Mouse (Mus musculus) MEL (cell line): Measurements from ENCODE around the gene Fbxl2. TPM values are rescaled to one million over a fixed set of nuclear protein-coding genes. Genes with fewer than 3 reads are reported as not detected.

Experiments
- DNase-seq: peaks from one replicate; pipeline ENCODE4 v3.0.0; 2011; ENCODE audit warnings: low read depth, low spot score
- H3K27ac ChIP-seq: 2 replicates; pipeline ENCODE4 v1.5.1; 2012; ENCODE audit warnings: low read depth, mild to moderate bottlenecking, control low read depth, low read length, moderate library complexity; ENCODE audit not compliant: control insufficient read depth
- H3K27me3 ChIP-seq, 2 experiments: fragments of 150-350 bp in 1 of 2; sonication (generic) in 1 of 2; 2 replicates each; pipeline ENCODE4 v1.6.1; 2012; ENCODE audit warnings: low read length in 2 of 2, mild to moderate bottlenecking in 2 of 2, improper control_type of control experiment in 1 of 2, moderate library complexity in 1 of 2; ENCODE audit not compliant: insufficient read depth in 2 of 2, control insufficient read depth in 1 of 2
- H3K36me3 ChIP-seq, 2 experiments: 2 replicates each; pipeline ENCODE4 v1.6.1; 2012 to 2014; ENCODE audit warnings: low read length in 2 of 2, improper control_type of control experiment in 1 of 2, inconsistent platforms in 1 of 2, mild to moderate bottlenecking in 1 of 2; ENCODE audit not compliant: insufficient read depth in 2 of 2, control insufficient read depth in 1 of 2
- H3K4me1 ChIP-seq, 2 experiments: fragments of 150-350 bp in 1 of 2; sonication (generic) in 1 of 2; 2 replicates each; pipeline ENCODE4 v1.6.1; 2012; ENCODE audit warnings: low read length in 2 of 2, improper control_type of control experiment in 1 of 2, mild to moderate bottlenecking in 1 of 2; ENCODE audit not compliant: insufficient read depth in 2 of 2, control insufficient read depth in 1 of 2
- H3K4me3 ChIP-seq, 2 experiments: fragments of 150-350 bp in 1 of 2; sonication (generic) in 1 of 2; 2 replicates each; pipeline ENCODE4 v1.5.1; 2012; ENCODE audit warnings: low read depth in 2 of 2, low read length in 2 of 2, mild to moderate bottlenecking in 2 of 2, moderate library complexity in 2 of 2, control low read depth in 1 of 2, improper control_type of control experiment in 1 of 2; ENCODE audit not compliant: control insufficient read depth in 1 of 2, insufficient read depth in 1 of 2
- H3K79me2 ChIP-seq: 2 replicates; pipeline ENCODE4 v1.6.1; 2012; ENCODE audit warnings: mild to moderate bottlenecking, low read length, moderate library complexity; ENCODE audit not compliant: control insufficient read depth, poor library complexity, insufficient read depth
- H3K9ac ChIP-seq: 2 replicates; pipeline ENCODE4 v1.6.1; 2012; ENCODE audit warnings: low read depth, mild to moderate bottlenecking, control low read depth, low read length, moderate library complexity; ENCODE audit not compliant: control insufficient read depth, poor library complexity, severe bottlenecking
- H3K9me3 ChIP-seq: fragments of 150-350 bp; sonication (generic); replicated peaks from 2 replicates; pipeline ENCODE4 v1.6.1; 2012; ENCODE audit warnings: mild to moderate bottlenecking, low read length, improper control_type of control experiment, moderate library complexity; ENCODE audit not compliant: insufficient read depth
- BHLHE40 ChIP-seq: IDR thresholded peaks from 2 replicates; pipeline ENCODE4 v1.6.1; 2012; ENCODE audit warnings: low read depth, mild to moderate bottlenecking, inconsistent platforms, low read length, improper control_type of control experiment, borderline replicate concordance
- CHD1 ChIP-seq: IDR thresholded peaks from 2 replicates; pipeline ENCODE4 v1.6.1; 2012; ENCODE audit warnings: low read depth, mild to moderate bottlenecking, inconsistent platforms, low read length, improper control_type of control experiment
- ETS1 ChIP-seq: IDR thresholded peaks from 2 replicates; pipeline ENCODE4 v1.6.1; 2012; ENCODE audit warnings: low read depth, mild to moderate bottlenecking, inconsistent platforms, low read length, improper control_type of control experiment, moderate library complexity
- GABPA ChIP-seq: IDR thresholded peaks from 2 replicates; pipeline ENCODE4 v1.6.1; 2012; ENCODE audit warnings: low read depth, mild to moderate bottlenecking, inconsistent platforms, low read length, improper control_type of control experiment, moderate library complexity
- HCFC1 ChIP-seq: IDR thresholded peaks from 2 replicates; pipeline ENCODE4 v1.6.1; 2012; ENCODE audit warnings: low read depth, mild to moderate bottlenecking, inconsistent platforms, low read length, improper control_type of control experiment, moderate library complexity
- KAT2A ChIP-seq: conservative IDR thresholded peaks from 2 replicates; pipeline ENCODE4 v1.6.1; 2012; ENCODE audit warnings: low read depth, low read length, improper control_type of control experiment, inconsistent platforms
- MAFK ChIP-seq: IDR thresholded peaks from 2 replicates; pipeline ENCODE4 v1.6.1; 2011; ENCODE audit warnings: low read depth, mild to moderate bottlenecking, low read length, improper control_type of control experiment, borderline replicate concordance
- MAX ChIP-seq: IDR thresholded peaks from 2 replicates; pipeline ENCODE4 v1.6.1; 2011; ENCODE audit warnings: low read length, improper control_type of control experiment
- MAZ ChIP-seq: IDR thresholded peaks from 2 replicates; pipeline ENCODE4 v1.6.1; 2012; ENCODE audit warnings: low read depth, mild to moderate bottlenecking, inconsistent platforms, low read length, improper control_type of control experiment
- MEF2A ChIP-seq: IDR thresholded peaks from 2 replicates; pipeline ENCODE4 v1.6.1; 2014; ENCODE audit warnings: low read depth, mild to moderate bottlenecking, inconsistent platforms, low read length, improper control_type of control experiment; ENCODE audit not compliant: poor library complexity, insufficient replicate concordance, severe bottlenecking; ENCODE audit errors: extremely low read depth
- MXI1 ChIP-seq: IDR thresholded peaks from 2 replicates; pipeline ENCODE4 v1.6.1; 2011; ENCODE audit warnings: mild to moderate bottlenecking, low read depth, low read length, improper control_type of control experiment
- MYB ChIP-seq: IDR thresholded peaks from 2 replicates; pipeline ENCODE4 v1.6.1; 2011; ENCODE audit warnings: mild to moderate bottlenecking, low read depth, low read length, improper control_type of control experiment
- MYC ChIP-seq: IDR thresholded peaks from 2 replicates; pipeline ENCODE4 v1.6.1; 2011; ENCODE audit warnings: low read depth, mild to moderate bottlenecking, low read length, improper control_type of control experiment, moderate library complexity
- POLR2AphosphoS2 ChIP-seq: IDR thresholded peaks from 2 replicates; pipeline ENCODE4 v1.6.1; 2011; ENCODE audit warnings: low read length, improper control_type of control experiment
- SIN3A ChIP-seq: IDR thresholded peaks from 2 replicates; pipeline ENCODE4 v1.6.1; 2012; ENCODE audit warnings: low read length, improper control_type of control experiment, inconsistent platforms
- SMC3 ChIP-seq: IDR thresholded peaks from 2 replicates; pipeline ENCODE4 v1.6.1; 2011; ENCODE audit warnings: low read depth, low read length, improper control_type of control experiment
- USF1 ChIP-seq: IDR thresholded peaks from 2 replicates; pipeline ENCODE4 v1.6.1; 2014; ENCODE audit warnings: low read depth, mild to moderate bottlenecking, inconsistent platforms, low read length, improper control_type of control experiment, moderate library complexity
- ZC3H11A ChIP-seq: IDR thresholded peaks from 2 replicates; pipeline ENCODE4 v1.6.1; 2012; ENCODE audit warnings: low read depth, mild to moderate bottlenecking, inconsistent platforms, low read length, improper control_type of control experiment
- ZKSCAN1 ChIP-seq: IDR thresholded peaks from 2 replicates; pipeline ENCODE4 v1.6.1; 2012; ENCODE audit warnings: low read depth, mild to moderate bottlenecking, inconsistent platforms, low read length, improper control_type of control experiment, moderate library complexity
- polyA plus RNA-seq, 2 experiments: library from polyadenylated mRNA; stranded (reverse) in 1 of 2; unstranded in 1 of 2; fragments of >175 nt in 1 of 2; fragments of >200 nt in 1 of 2; gene quantifications; 2 replicates each; pipeline versions ENCODE4 v1.2.1 to v1.2.4; 2012; ENCODE audit warnings: low replicate concordance in 2 of 2, low read depth in 1 of 2; ENCODE audit not compliant: insufficient read length in 2 of 2, insufficient read depth in 1 of 2, missing spikeins in 1 of 2
- total RNA-seq: library from RNA; depleted of rRNA; stranded (reverse); fragments of 300-350 nt; gene quantifications from 2 replicates; pipeline ENCODE4 v1.2.3, GENCODE M21; 2012

Gene Fbxl2
- total and polyA plus RNA-seq, 3 experiments = 1.8 to 3.0 TPM; not detected in 1

GRCm38 (mm10) chr9:114087106-114087815, 41.3 kb upstream of the Fbxl2 start:
- Histone ChIP-seq H3K4me3 (no peak overlapping the region), H3K9me3 (no peaks in the 10 kb centered on the region), H3K79me2 (no peaks in the 10 kb centered on the region), H3K9ac (no peak overlapping the region)
- no peak for DNase-seq
- TF ChIP-seq MEF2A = no peak
- TF ChIP-seq SMC3 = no peak
- no peak for TF ChIP-seq KAT2A
- no peak for TF ChIP-seq ZC3H11A
- TF ChIP-seq ETS1 = no peak
- TF ChIP-seq MAX = no peak
- TF ChIP-seq MAFK = no peak
- TF ChIP-seq HCFC1 = no peak
- TF ChIP-seq MYB = no peak
- no peak for TF ChIP-seq USF1
- no peak for TF ChIP-seq MXI1
- TF ChIP-seq SIN3A = no peak
- TF ChIP-seq BHLHE40 = no peak
- no peak for TF ChIP-seq GABPA
- no peak for TF ChIP-seq CHD1
- no peak for TF ChIP-seq MYC
- TF ChIP-seq POLR2AphosphoS2 = no peak
- TF ChIP-seq, all 39 proteins: peak for 0
- H3K27ac ChIP-seq = no peak overlapping the region
- H3K4me1 ChIP-seq = no peaks in the 10 kb centered on the region
- H3K27me3 ChIP-seq = no peaks in the 10 kb centered on the region
- H3K36me3 ChIP-seq = no peaks in the 10 kb centered on the region

GRCm38 (mm10) chr9:114086422-114086821, 40.4 kb upstream of the Fbxl2 start:
- no peaks in the 10 kb centered on the region for H3K79me2 ChIP-seq
- no peaks in the 10 kb centered on the region for H3K27me3 ChIP-seq
- H3K9me3 ChIP-seq = no peaks in the 10 kb centered on the region
- H3K9ac ChIP-seq = no peak overlapping the region
- H3K36me3 ChIP-seq = no peaks in the 10 kb centered on the region
- H3K4me1 ChIP-seq = no peaks in the 10 kb centered on the region
- H3K4me3 ChIP-seq = no peak overlapping the region
- no peak for TF ChIP-seq ZKSCAN1
- no peak for TF ChIP-seq MAZ
- TF ChIP-seq MXI1 = no peak
- TF ChIP-seq MYC = no peak
- no peak for DNase-seq
- no peak overlapping the region for H3K27ac ChIP-seq
